Mouse (Mus musculus): ENCODE results near the gene Fgfr1op.

Fgfr1op gene

DNA sequence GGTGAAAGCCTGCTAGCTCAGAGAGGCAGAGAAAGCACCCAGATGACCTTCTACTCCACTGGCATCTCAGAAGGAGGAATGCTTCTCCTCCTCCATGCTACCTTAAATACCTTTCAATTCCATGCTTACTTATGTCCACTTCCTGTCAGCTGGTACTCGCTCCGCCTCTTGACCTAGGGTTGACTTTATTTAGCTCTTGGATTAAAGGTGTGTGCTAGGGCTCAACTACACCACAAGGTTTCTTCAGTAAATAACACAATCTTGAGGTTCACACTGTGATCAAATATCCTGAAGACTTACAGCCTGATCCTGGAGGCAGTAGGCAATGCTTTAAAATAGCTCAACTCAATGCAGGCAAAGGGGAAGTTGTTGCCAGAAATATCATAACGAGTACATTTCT lies 64.3 kb downstream of the Fgfr1op start:
- no peak for DNase-seq

DNA sequence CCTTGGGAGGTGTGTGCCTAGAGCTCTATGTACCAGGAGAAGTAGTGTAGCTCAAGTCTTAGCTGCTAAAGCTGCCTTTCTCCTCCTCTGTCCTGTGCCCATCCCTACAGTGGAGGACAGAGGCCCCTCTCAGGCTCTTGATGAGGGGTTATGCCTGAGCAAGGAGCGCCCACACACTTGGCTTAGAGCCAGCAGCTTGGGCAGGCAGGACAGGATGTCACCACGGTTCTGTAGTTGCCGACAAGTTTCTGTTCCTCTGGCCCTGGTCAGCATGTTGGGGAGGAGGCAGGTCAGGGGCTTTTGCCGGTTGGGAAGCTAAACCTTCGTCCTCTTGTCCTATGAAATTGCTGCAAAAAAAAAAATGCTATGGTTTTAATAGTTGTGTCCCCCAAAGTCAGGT lies 66.8 kb downstream of the Fgfr1op start:
- peak in 1 of 2 experiments; percentile 41 for DNase-seq

DNA sequence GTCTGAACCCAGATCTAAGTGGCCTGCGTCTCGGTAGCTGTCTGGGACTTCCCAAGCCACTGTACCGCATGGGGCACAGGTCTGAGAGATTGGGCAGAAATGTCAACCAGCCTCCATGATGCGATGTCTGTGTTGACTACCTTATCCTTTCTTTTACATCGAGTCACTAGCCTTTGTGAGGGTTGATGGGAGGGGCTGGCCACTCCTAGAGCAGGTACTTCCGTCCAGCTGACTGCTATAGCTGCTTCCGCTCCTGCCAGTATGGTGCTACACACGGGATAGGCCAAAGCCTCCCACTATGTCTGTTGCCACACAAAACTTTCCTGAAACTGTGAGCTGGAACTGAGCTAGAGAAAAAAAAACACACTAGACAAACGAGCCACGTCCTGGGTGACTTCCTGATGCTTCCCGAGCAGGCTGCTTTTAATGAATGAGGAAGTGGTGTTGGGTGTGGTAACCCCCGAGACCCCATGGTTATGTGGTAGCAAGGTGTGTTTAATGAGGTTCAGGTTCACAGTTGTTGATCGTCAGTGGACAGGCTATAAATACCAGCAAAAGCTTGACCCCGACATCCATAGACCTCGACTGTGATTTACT lies 68.4 kb downstream of the Fgfr1op start:
- DNase-seq, result no peak

DNA sequence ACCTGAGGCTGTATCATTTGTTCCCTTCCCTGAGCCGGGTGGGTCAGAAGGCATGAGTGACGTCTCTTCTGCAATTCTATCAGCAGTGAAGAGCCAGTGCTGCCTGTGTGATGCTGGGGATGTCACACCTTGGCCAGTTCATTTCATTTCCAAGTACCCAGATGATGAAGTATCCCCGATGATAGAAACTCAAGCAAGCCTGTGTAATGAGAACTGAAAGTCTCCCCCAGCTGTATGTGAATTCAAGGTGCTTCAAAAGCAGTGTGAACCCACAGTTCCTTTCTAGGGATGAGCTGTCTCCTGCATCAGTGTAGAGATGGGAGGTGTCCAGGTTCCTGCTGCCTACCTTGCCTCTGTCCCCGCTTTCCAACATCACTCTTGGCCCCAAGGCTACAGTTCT lies 69.2 kb downstream of the Fgfr1op start:
- DNase-seq, result no peak

DNA sequence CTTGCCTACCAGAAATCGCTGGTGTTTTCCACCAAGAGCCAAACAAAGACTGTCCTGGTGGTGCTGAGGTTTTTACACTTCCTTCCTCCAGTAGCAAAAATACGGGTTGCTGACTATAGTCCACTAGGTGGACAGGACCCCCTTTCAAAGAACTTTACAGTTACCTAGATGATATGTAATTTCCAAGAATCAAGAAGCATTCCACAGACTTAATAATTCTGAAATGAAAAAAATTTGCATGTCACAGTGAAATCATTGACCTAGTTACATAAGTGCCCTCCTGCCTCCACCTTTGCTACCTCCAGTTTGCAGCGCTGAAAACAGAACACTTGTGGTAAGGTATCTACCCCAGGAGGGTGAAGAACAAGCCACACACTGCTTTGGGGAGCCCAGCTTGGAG lies 70.4 kb downstream of the Fgfr1op start, which contains the start of gene Ccr6:
Ccr6 (plus strand) TSS at position 301 of the 400 bp plus-strand sequence.
- DNase-seq, result no peak

DNA sequence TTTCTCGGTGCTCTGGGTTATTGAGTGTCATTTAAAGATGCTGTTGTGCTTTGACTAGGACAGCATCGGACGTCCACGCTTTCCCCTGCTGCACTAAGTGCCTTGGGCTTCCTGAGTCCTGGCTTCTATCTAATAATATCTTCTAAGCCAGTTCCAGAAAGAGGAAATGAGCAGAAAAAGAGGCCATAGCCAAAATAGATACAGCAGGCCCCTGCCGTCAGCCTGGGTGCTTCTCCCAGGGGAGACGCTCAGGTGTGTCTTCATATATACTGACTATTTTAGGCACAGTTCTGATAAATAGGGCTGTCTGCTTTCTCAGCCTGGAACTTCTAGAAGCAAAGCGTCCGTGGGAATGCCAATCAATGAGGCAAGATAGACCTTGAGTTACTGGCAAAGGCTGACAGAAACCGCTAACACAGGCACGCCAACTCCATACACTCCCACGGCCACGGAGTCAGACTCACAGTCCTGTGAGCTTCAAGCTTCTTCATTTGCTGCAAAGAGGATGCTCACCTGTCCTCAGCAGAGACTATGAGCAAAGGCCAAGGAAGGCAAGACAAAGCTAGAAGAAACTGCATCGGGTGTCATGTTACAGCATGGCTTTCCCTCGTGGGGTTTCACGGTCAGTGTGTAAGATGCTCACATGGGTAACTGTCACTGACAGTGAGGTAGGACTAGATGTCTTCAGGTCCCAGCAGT lies 72.9 kb downstream of the Fgfr1op start:
- no peak for DNase-seq

DNA sequence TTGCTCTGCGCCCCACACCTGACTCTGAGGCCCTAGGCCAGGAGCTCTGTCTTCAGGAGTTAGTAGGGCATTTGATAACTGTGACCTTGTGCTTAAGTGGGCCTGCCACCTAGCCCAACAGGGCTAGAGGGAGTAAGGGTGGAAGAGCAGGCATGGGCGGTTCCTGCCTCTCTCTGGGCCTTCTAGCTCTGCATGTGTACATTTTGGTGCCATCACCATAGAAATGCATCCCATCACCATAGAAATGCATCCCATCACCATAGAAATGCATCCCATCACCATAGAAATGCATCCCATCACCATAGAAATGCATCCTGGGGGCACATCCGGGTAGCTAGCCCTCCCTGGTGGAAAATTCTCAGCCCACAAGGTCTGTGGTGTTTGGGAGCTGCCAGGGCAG lies 74.3 kb downstream of the Fgfr1op start:
- DNase-seq, result no peak

DNA sequence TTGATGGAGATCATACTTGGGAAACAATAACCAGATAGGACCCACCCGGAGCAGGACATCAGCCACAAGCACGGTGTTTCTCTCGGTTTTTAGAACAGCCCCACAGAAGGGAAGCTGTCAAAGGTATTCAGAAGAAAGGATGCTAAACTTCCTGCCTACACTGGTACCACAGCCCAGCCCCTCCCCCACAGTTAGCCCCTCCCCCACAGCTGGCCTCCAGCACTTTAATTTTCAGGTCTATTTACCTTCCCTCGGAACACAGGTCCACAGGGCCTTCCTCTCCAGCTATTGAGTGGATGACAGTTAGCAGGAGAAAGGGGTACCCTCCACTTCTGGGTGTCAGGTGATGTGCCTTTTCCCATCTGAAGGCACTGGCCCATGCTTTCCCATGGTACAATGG lies 75.2 kb downstream of the Fgfr1op start:
- DNase-seq, result no peak

DNA sequence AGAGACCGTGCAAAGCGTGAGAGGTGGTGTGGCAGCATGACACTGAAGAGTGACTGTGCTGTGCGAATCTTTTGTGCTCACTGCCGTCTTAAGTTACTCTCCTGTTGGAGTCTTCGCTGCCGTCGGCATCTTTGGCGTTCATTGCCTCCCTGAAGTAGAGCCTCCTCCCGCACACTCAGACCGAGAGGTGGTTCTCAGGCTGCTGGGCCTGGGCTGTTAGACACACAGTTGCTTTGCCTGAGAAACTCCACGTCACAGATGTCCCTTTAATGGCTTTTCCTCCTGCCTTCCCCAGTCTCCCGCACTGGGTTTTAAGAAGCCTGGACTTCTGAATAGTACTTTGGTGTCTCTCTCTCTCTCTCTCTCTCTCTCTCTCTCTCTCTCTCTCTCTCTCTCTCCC lies 76.3 kb downstream of the Fgfr1op start:
- no peak for DNase-seq

DNA sequence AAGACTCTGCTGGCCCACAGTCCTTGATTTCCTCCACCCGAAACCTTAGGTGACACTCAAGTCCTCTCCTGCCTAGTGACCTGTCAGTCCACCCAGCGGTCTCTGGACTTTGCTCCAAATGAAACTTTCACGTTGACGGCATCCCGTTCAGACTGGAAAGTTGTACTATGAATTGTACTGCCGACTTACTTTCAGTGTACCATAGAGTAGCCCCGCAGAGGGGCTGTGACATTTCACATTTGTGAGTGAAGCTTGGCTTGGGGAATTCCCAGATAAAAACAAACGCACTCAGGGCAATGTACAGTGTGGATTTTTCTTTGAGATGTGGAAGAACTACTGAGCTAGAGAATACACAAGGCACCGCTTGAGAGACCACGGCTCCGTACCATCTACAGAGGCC lies 76.9 kb downstream of the Fgfr1op start:
- DNase-seq, result peak in 1 of 2 experiments; percentile 30

DNA sequence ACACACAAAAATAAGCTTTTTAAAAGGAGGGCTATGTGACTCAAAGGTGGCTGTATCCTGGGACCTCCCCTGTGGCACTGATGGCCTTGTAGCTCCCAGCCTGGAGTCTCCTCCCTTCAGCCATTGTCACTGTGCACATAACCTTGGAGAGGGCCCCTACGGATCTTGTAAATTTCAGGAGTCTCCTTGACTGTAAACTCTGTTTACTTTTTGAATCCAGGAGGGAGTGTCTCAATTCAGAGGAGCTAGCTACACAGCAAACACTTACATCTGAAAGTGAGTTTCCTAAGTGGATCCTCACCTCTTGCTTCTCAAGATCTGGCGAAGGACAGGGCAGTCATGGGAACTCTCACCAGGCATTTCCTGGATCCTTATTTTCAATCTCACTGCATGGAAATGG lies 78.8 kb downstream of the Fgfr1op start:
- no peak for DNase-seq

DNA sequence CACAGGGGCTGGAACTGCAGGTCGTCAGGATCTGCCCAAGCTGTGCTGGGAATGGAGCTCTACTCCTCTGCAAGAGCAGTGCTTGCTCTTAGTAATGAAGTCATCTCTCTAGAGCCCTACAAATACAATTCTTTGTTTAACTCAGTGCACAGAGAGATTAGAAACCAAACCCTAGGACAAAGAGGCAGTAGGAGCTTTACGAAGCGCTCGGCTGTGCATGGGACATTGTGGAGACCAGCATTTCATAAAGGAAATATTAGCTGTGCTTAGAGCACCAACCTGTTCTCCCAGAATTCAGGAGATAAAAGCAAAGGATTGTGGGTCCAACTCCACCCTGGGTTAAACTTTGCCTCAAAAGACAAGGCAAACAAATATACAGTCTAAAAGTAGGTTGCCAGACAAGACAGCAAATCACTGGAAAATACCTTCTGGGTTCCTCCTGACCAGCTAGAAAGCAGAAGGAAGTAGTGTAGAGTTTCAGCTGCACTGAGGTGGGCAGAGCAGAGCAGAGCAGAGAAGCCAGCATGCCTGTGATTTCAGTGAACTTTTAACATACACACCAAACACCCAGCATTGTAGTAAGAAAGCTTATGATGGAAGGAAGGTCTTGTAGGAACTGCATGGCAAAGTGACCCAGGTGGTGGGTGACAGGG lies 80.9 kb downstream of the Fgfr1op start:
- no peak for DNase-seq
